Mouse (Mus musculus): ENCODE measurements at regions not wholly inside any gene's neighbourhood (a gene's known extent, or its start where the extent isn't known, plus 50 kb on each side); places are given as distances from the start of the nearest gene placed in this dataset.

DNA sequence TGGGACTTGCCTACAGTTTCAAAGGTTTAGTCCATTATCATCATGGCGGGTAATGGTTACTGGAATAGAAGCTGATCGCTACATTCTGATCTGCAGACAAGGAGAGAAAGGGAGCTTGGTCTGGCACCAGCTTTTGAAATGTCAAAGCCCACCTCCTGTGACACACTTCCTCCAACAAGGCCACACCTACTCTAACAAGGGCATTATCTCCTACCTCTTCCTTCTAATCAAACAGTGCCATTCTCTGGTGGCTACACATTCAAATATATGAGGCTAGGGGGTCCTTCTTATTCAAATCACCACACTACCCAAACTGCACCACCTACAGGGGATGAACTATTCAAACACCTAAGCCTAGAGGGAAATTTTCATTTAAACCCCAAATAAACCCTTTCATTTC lies 81.9 kb upstream of the Tle4 start:
- Histone ChIP-seq H3K4me2 (replicated peaks; ENCODE audit: low read depth) (no peak overlapping the region), H3K27ac (replicated peaks) (no peak overlapping the region), H3K27me3 (ENCODE audit: control insufficient read depth, insufficient read depth, low read length) (no peaks in the 10 kb centered on the region), H3K9me3 (ENCODE audit: control insufficient read depth, low read length) (no peaks in the 10 kb centered on the region), H3K4me1 (replicated peaks; ENCODE audit: control insufficient read depth, insufficient read depth) (no peaks in the 10 kb centered on the region), H3K36me3 (ENCODE audit: control insufficient read depth, insufficient read depth, low read length) (no peaks in the 10 kb centered on the region), H3K4me3 (ENCODE audit: low read depth, low read length) (no peak overlapping the region), H3K9ac (ENCODE audit: low read length) (no peak overlapping the region)
- TF ChIP-seq EP300 (optimal IDR thresholded peaks at IDR 0.05), result no peak
- no peak for TF ChIP-seq CTCF (IDR thresholded peaks at IDR 0.05; ENCODE audit: low read depth)
- 94% methylated on average over 2 of the region's 2 CpGs for WGBS
- no peak for DNase-seq (ENCODE audit: low spot score)
- ATAC-seq (ENCODE audit: low FRiP score, low TSS enrichment), result no peak

DNA sequence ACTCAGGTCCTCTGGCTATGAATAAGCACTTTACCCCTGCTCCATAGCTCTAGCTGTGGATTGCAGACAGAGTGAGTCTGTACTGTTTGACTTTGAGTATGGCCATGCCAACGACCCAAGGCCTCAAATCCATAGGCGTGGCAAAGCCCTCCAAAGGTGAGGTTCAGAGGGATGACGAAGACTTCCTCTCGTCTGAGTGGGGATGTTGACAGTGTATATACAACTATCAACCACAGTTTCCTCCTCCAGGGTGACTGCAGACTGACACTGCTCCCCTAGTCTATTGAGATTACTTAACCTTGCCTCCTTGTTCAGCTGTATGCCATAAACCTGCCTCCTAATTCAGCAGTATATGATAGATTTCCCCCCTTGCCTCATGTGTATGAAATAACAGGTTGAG lies 80.7 kb upstream of the Tle4 start:
- no peak for ATAC-seq (ENCODE audit: low FRiP score, low TSS enrichment)
- 74% methylated on average over 4 of the region's 4 CpGs for WGBS
- TF ChIP-seq CTCF (IDR thresholded peaks at IDR 0.05; ENCODE audit: low read depth) (no peak), EP300 (optimal IDR thresholded peaks at IDR 0.05) (no peak)
- Histone ChIP-seq H3K4me2 (replicated peaks; ENCODE audit: low read depth) (no peak overlapping the region), H3K9ac (ENCODE audit: low read length) (no peak overlapping the region), H3K9me3 (ENCODE audit: control insufficient read depth, low read length) (no peaks in the 10 kb centered on the region), H3K4me3 (ENCODE audit: low read depth, low read length) (no peak overlapping the region), H3K4me1 (replicated peaks; ENCODE audit: control insufficient read depth, insufficient read depth) (no peaks in the 10 kb centered on the region), H3K27ac (replicated peaks) (no peak overlapping the region), H3K36me3 (ENCODE audit: control insufficient read depth, insufficient read depth, low read length) (no peaks in the 10 kb centered on the region), H3K27me3 (ENCODE audit: control insufficient read depth, insufficient read depth, low read length) (no peaks in the 10 kb centered on the region)
- DNase-seq (ENCODE audit: low spot score), result no peak

DNA sequence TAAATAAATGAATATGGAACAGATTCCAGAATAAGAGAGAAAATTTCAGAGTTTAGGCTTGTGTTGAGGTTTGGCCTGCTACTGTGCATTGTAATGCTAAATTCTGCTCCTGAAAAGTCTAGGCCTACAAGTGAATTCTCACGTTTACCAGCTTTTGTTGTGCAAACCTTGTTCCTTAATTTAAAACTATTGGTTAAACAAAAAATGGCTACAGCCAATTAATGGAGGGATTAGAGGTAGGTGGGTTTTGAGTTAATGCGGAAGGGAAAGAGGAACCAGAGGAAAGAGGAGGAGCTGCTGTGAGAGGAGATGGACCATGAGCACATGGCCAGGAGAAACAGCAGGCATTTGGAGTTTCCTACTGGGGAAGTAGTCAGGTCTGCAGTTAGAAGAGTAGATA lies 79.1 kb upstream of the Tle4 start:
- Histone ChIP-seq H3K27me3 (ENCODE audit: control insufficient read depth, insufficient read depth, low read length) (no peaks in the 10 kb centered on the region), H3K36me3 (ENCODE audit: control insufficient read depth, insufficient read depth, low read length) (no peaks in the 10 kb centered on the region), H3K9me3 (ENCODE audit: control insufficient read depth, low read length) (no peaks in the 10 kb centered on the region), H3K4me3 (ENCODE audit: low read depth, low read length) (no peak overlapping the region), H3K9ac (ENCODE audit: low read length) (no peak overlapping the region), H3K4me2 (replicated peaks; ENCODE audit: low read depth) (no peak overlapping the region), H3K4me1 (replicated peaks; ENCODE audit: control insufficient read depth, insufficient read depth) (no peaks in the 10 kb centered on the region), H3K27ac (replicated peaks) (no peak overlapping the region)
- ATAC-seq (ENCODE audit: low FRiP score, low TSS enrichment) (no peak), DNase-seq (ENCODE audit: low spot score) (no peak)
- WGBS, result 83% methylated on average over 2 of the region's 2 CpGs
- TF ChIP-seq EP300 (optimal IDR thresholded peaks at IDR 0.05), result no peak
- TF ChIP-seq CTCF (IDR thresholded peaks at IDR 0.05; ENCODE audit: low read depth), result no peak

DNA sequence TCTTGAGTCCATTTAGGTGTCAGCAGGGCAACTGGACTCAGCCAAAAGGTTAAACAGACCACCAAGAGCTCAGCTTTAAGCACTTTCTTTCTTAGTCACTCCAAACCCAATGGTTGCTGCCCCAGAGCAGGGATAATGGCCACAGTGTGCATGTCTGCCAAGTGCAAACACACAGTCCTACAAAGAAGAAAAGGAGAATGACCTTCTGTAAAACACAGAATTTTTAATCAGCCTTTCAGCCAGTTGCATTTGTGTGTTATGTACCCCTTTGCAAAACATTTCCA lies 72.9 kb upstream of the Tle4 start:
- DNase-seq (ENCODE audit: low spot score) (no peak), ATAC-seq (ENCODE audit: low FRiP score, low TSS enrichment) (no peak)
- no peak for TF ChIP-seq CTCF (IDR thresholded peaks at IDR 0.05; ENCODE audit: low read depth)
- no peak for TF ChIP-seq EP300 (optimal IDR thresholded peaks at IDR 0.05)
- no peak overlapping the region for H3K27ac ChIP-seq (replicated peaks)
- H3K27me3 ChIP-seq (ENCODE audit: control insufficient read depth, insufficient read depth, low read length), result no peaks in the 10 kb centered on the region
- H3K4me3 ChIP-seq (ENCODE audit: low read depth, low read length), result no peak overlapping the region
- H3K4me1 ChIP-seq (replicated peaks; ENCODE audit: control insufficient read depth, insufficient read depth), result no peaks in the 10 kb centered on the region; the same call in 1 of the 2 replicates
- no peaks in the 10 kb centered on the region for H3K36me3 ChIP-seq (ENCODE audit: control insufficient read depth, insufficient read depth, low read length)
- no peak overlapping the region for H3K9ac ChIP-seq (ENCODE audit: low read length)
- no peaks in the 10 kb centered on the region for H3K9me3 ChIP-seq (ENCODE audit: control insufficient read depth, low read length)
- no peak overlapping the region for H3K4me2 ChIP-seq (replicated peaks; ENCODE audit: low read depth)

DNA sequence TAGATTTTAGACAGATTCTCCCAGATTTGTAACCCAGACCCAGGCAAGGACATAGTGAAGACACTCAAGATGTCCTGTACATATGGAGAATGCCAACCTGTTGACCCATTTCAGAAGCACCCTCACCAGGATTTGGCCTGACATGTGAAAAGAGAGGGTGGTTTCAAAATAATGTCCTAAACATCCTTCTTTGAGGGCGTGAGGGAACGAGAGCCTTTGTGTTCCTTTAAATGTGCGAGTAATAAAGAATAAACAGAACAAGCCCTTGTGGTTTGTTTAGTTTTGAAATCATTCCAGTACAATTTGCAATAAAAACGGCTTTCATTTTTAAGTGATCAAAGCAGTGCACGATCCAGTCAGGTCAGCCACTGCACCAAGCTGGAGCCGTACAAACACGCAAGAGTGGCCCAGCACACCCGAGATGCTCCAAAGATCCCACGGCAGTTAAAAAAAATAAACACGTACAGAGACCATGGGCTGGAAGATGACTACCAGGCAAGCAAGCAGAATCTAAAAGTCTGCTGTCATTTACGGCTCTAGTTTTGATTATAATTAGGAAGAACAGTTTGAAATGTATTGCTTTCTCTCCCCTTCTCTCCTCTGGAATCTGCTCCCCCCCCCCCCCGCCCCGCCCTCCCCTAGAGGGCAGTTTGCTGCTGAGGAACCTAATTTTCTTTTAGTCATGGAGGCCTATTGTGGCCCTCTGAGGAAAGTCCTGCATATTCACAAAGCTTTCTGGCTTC lies 72.4 kb upstream of the Tle4 start:
- WGBS, result 19% methylated on average over 12 of the region's 13 CpGs
- Histone ChIP-seq H3K9ac (ENCODE audit: low read length) (no peak overlapping the region), H3K27me3 (ENCODE audit: control insufficient read depth, insufficient read depth, low read length) (no peaks in the 10 kb centered on the region), H3K4me1 (replicated peaks; ENCODE audit: control insufficient read depth, insufficient read depth) (no peaks in the 10 kb centered on the region; the same call in 1 of the 2 replicates), H3K36me3 (ENCODE audit: control insufficient read depth, insufficient read depth, low read length) (no peaks in the 10 kb centered on the region), H3K4me2 (replicated peaks; ENCODE audit: low read depth) (peak overlapping the region; percentile 43), H3K9me3 (ENCODE audit: control insufficient read depth, low read length) (no peaks in the 10 kb centered on the region), H3K4me3 (ENCODE audit: low read depth, low read length) (no peak overlapping the region), H3K27ac (replicated peaks) (no peak overlapping the region)
- DNase-seq (ENCODE audit: low spot score) (no peak), ATAC-seq (ENCODE audit: low FRiP score, low TSS enrichment) (no peak)
- no peak for TF ChIP-seq EP300 (optimal IDR thresholded peaks at IDR 0.05)
- no peak for TF ChIP-seq CTCF (IDR thresholded peaks at IDR 0.05; ENCODE audit: low read depth)

DNA sequence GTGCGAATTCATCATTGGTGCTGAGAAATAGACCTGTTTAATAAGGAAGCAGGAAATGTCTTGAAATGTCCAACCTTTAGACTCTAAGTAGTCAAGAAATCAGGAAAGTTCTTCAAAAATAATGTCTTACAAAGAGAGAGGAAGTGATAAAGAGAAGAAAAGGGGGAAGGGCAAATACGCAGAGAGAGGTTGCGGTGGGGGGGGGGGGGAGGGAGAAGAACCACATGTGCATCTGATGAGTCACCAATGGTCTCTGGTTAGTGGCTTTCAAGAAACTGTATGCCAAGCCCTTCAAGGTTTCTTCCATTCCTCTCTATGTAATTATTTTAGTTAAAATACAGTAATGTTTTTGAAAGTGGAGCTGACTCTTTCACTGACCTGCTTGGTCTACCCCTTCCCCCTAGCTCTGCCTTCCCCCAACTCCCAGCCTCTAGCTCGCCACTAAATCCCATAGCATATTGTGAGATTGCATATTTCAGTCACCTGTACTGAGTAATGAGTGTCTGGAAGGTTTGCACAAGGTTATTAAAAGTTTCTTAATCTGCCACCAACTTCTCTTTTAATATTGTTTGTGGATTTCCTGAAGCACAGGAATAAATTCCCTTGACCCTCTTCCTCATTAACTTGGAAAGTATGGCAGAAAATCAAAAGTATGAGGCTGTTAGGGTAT lies 70.8 kb upstream of the Tle4 start:
- no peak for TF ChIP-seq EP300 (optimal IDR thresholded peaks at IDR 0.05)
- no peak for TF ChIP-seq CTCF (IDR thresholded peaks at IDR 0.05; ENCODE audit: low read depth)
- no peak overlapping the region for H3K27ac ChIP-seq (replicated peaks)
- H3K9ac ChIP-seq (ENCODE audit: low read length), result no peak overlapping the region
- H3K36me3 ChIP-seq (ENCODE audit: control insufficient read depth, insufficient read depth, low read length), result no peaks in the 10 kb centered on the region
- no peaks in the 10 kb centered on the region; the same call in 1 of the 2 replicates for H3K4me1 ChIP-seq (replicated peaks; ENCODE audit: control insufficient read depth, insufficient read depth)
- H3K27me3 ChIP-seq (ENCODE audit: control insufficient read depth, insufficient read depth, low read length), result no peaks in the 10 kb centered on the region
- H3K9me3 ChIP-seq (ENCODE audit: control insufficient read depth, low read length), result no peaks in the 10 kb centered on the region
- no peak for ATAC-seq (ENCODE audit: low FRiP score, low TSS enrichment)
- no peak overlapping the region for H3K4me3 ChIP-seq (ENCODE audit: low read depth, low read length)
- 77% methylated on average over 4 of the region's 4 CpGs for WGBS
- no peak overlapping the region for H3K4me2 ChIP-seq (replicated peaks; ENCODE audit: low read depth)
- no peak for DNase-seq (ENCODE audit: low spot score)

Measured in stomach, postnatal 0 days (tissue).